Mouse (Mus musculus): ENCODE results near the gene Brinp2. TPM values are rescaled to one million over a fixed set of nuclear protein-coding genes. Genes with fewer than 3 reads are reported as not detected.
A peak's percentile ranks its signal among the peaks of the same experiment; 100 is the strongest.

Gene Brinp2
- polyA plus RNA-seq, 1 experiment from 2014 or later: 0.11 TPM

- H3K27ac ChIP-seq (ENCODE audit: low read depth, low read length): no peak overlapping the region
- no peak overlapping the region for H3K4me3 ChIP-seq (ENCODE audit: low read length)
- H3K4me1 ChIP-seq (ENCODE audit: control insufficient read depth, insufficient read depth, low read length): peaks cover 3% of the 10 kb centered on the region; the same call in 1 of the 2 replicates
- H3K27me3 ChIP-seq (ENCODE audit: control insufficient read depth, insufficient read depth, low read length): no peaks in the 10 kb centered on the region
- no peak overlapping the region for H3K4me2 ChIP-seq (replicated peaks; ENCODE audit: low read depth, low read length)
- 65% methylated on average over 1 of the region's 1 CpGs for WGBS
- no peaks in the 10 kb centered on the region for H3K36me3 ChIP-seq (ENCODE audit: control insufficient read depth, insufficient read depth, low read length)
- no peak overlapping the region for H3K9ac ChIP-seq (ENCODE audit: low read depth, low read length)
- no peak for ATAC-seq (ENCODE audit: low FRiP score, low TSS enrichment)
- H3K9me3 ChIP-seq (ENCODE audit: control insufficient read depth, low read length): no peaks in the 10 kb centered on the region
Observed at GRCm38 (mm10) chr1:158218750-158219149, 137.4 kb downstream of the Brinp2 start.

- no peaks in the 10 kb centered on the region for H3K27me3 ChIP-seq (ENCODE audit: control insufficient read depth, insufficient read depth, low read length)
- H3K4me3 ChIP-seq (ENCODE audit: low read length): no peak overlapping the region
- H3K9ac ChIP-seq (ENCODE audit: low read depth, low read length): no peak overlapping the region
- H3K4me2 ChIP-seq (replicated peaks; ENCODE audit: low read depth, low read length): no peak overlapping the region
- no peaks in the 10 kb centered on the region for H3K36me3 ChIP-seq (ENCODE audit: control insufficient read depth, insufficient read depth, low read length)
- H3K27ac ChIP-seq (ENCODE audit: low read depth, low read length): no peak overlapping the region
- peaks cover 3% of the 10 kb centered on the region; the same call in 1 of the 2 replicates for H3K4me1 ChIP-seq (ENCODE audit: control insufficient read depth, insufficient read depth, low read length)
- 44% methylated on average over 2 of the region's 2 CpGs for WGBS
- H3K9me3 ChIP-seq (ENCODE audit: control insufficient read depth, low read length): no peaks in the 10 kb centered on the region
- ATAC-seq (ENCODE audit: low FRiP score, low TSS enrichment): peak; percentile 51; the same call in 1 of the 2 replicates
Observed at GRCm38 (mm10) chr1:158218294-158218693, 137.8 kb downstream of the Brinp2 start.

GRCm38 (mm10) chr1:158215581-158215980 is 140.5 kb downstream of the Brinp2 start:
- Histone ChIP-seq H3K4me2 (replicated peaks; ENCODE audit: low read depth, low read length) (no peak overlapping the region), H3K36me3 (ENCODE audit: control insufficient read depth, insufficient read depth, low read length) (no peaks in the 10 kb centered on the region), H3K4me3 (ENCODE audit: low read length) (no peak overlapping the region), H3K9ac (ENCODE audit: low read depth, low read length) (no peak overlapping the region), H3K9me3 (ENCODE audit: control insufficient read depth, low read length) (no peaks in the 10 kb centered on the region), H3K27ac (ENCODE audit: low read depth, low read length) (no peak overlapping the region), H3K27me3 (ENCODE audit: control insufficient read depth, insufficient read depth, low read length) (no peaks in the 10 kb centered on the region), H3K4me1 (ENCODE audit: control insufficient read depth, insufficient read depth, low read length) (peaks cover 3% of the 10 kb centered on the region; the same call in 1 of the 2 replicates)
- ATAC-seq (ENCODE audit: low FRiP score, low TSS enrichment): no peak
- WGBS: 58% methylated on average over 9 of the region's 9 CpGs

GRCm38 (mm10) chr1:158214743-158215142 is 141.4 kb downstream of the Brinp2 start:
- no peak overlapping the region for H3K4me3 ChIP-seq (ENCODE audit: low read length)
- no peaks in the 10 kb centered on the region for H3K9me3 ChIP-seq (ENCODE audit: control insufficient read depth, low read length)
- H3K27ac ChIP-seq (ENCODE audit: low read depth, low read length): no peak overlapping the region
- peaks cover 3% of the 10 kb centered on the region; the same call in 1 of the 2 replicates for H3K4me1 ChIP-seq (ENCODE audit: control insufficient read depth, insufficient read depth, low read length)
- H3K9ac ChIP-seq (ENCODE audit: low read depth, low read length): no peak overlapping the region
- WGBS: 55% methylated on average over 5 of the region's 5 CpGs
- no peaks in the 10 kb centered on the region for H3K36me3 ChIP-seq (ENCODE audit: control insufficient read depth, insufficient read depth, low read length)
- H3K27me3 ChIP-seq (ENCODE audit: control insufficient read depth, insufficient read depth, low read length): no peaks in the 10 kb centered on the region
- ATAC-seq (ENCODE audit: low FRiP score, low TSS enrichment): no peak
- H3K4me2 ChIP-seq (replicated peaks; ENCODE audit: low read depth, low read length): no peak overlapping the region

GRCm38 (mm10) chr1:158213736-158214135 is 142.4 kb downstream of the Brinp2 start:
- ATAC-seq (ENCODE audit: low FRiP score, low TSS enrichment): no peak
- no peaks in the 10 kb centered on the region for H3K27me3 ChIP-seq (ENCODE audit: control insufficient read depth, insufficient read depth, low read length)

GRCm38 (mm10) chr1:158207620-158208019 is 148.5 kb downstream of the Brinp2 start:
- no peak for ATAC-seq (ENCODE audit: low FRiP score, low TSS enrichment)
- Histone ChIP-seq H3K36me3 (ENCODE audit: control insufficient read depth, insufficient read depth, low read length) (no peaks in the 10 kb centered on the region), H3K9me3 (ENCODE audit: control insufficient read depth, low read length) (no peaks in the 10 kb centered on the region), H3K4me3 (ENCODE audit: low read length) (no peak overlapping the region), H3K9ac (ENCODE audit: low read depth, low read length) (no peak overlapping the region), H3K4me1 (ENCODE audit: control insufficient read depth, insufficient read depth, low read length) (no peaks in the 10 kb centered on the region), H3K27me3 (ENCODE audit: control insufficient read depth, insufficient read depth, low read length) (no peaks in the 10 kb centered on the region), H3K27ac (ENCODE audit: low read depth, low read length) (no peak overlapping the region), H3K4me2 (replicated peaks; ENCODE audit: low read depth, low read length) (no peak overlapping the region)
- 79% methylated on average over 2 of the region's 2 CpGs for WGBS

More at GRCm38 (mm10) chr1:158213736-158214135, 142.4 kb downstream of the Brinp2 start:
- WGBS: 77% methylated on average over 4 of the region's 4 CpGs
- no peak overlapping the region for H3K4me3 ChIP-seq (ENCODE audit: low read length)
- H3K9me3 ChIP-seq (ENCODE audit: control insufficient read depth, low read length): no peaks in the 10 kb centered on the region
- peaks cover 3% of the 10 kb centered on the region; the same call in 1 of the 2 replicates for H3K4me1 ChIP-seq (ENCODE audit: control insufficient read depth, insufficient read depth, low read length)
- no peak overlapping the region for H3K4me2 ChIP-seq (replicated peaks; ENCODE audit: low read depth, low read length)
- H3K9ac ChIP-seq (ENCODE audit: low read depth, low read length): no peak overlapping the region
- no peak overlapping the region for H3K27ac ChIP-seq (ENCODE audit: low read depth, low read length)
- H3K36me3 ChIP-seq (ENCODE audit: control insufficient read depth, insufficient read depth, low read length): no peaks in the 10 kb centered on the region

- no peak overlapping the region for H3K4me2 ChIP-seq (replicated peaks; ENCODE audit: low read depth, low read length)
- no peak overlapping the region for H3K9ac ChIP-seq (ENCODE audit: low read depth, low read length)
- H3K27me3 ChIP-seq (ENCODE audit: control insufficient read depth, insufficient read depth, low read length): no peaks in the 10 kb centered on the region
- no peak overlapping the region for H3K27ac ChIP-seq (ENCODE audit: low read depth, low read length)
- WGBS: 53% methylated on average over 2 of the region's 2 CpGs
- H3K4me1 ChIP-seq (ENCODE audit: control insufficient read depth, insufficient read depth, low read length): no peaks in the 10 kb centered on the region
- no peak for ATAC-seq (ENCODE audit: low FRiP score, low TSS enrichment)
- H3K36me3 ChIP-seq (ENCODE audit: control insufficient read depth, insufficient read depth, low read length): no peaks in the 10 kb centered on the region
- H3K9me3 ChIP-seq (ENCODE audit: control insufficient read depth, low read length): no peaks in the 10 kb centered on the region; the same call in 1 of the 2 replicates
- H3K4me3 ChIP-seq (ENCODE audit: low read length): no peak overlapping the region
Observed at GRCm38 (mm10) chr1:158202932-158203331, 153.2 kb downstream of the Brinp2 start.

Other genes starting within 250 kb of the Brinp2 start
- gene Astn1, start 5.9 kb upstream of the Brinp2 start, polyA plus RNA-seq (2014; fragmentation: Nextera tagmentation; extraction: Ambion mirVana): 1.1 and 1.3 TPM in 2 replicates

Data from kidney, embryonic 14.5 days (tissue).